In genomic region chr19:56774408-56774962, GRCm38 (mm10) we compare ENCODE assay signal across 11 mouse cellular contexts. TPM values are rescaled to one million over a fixed set of nuclear protein-coding genes. Genes with fewer than 3 reads are reported as not detected.
DNase-seq lines count a peak whose midpoint lies in the region; ATAC-seq and TF ChIP-seq lines count a peak whose summit lies in the region.
"Had no signal": no experiment of that assay in that cellular context is flagged by ENCODE, and none has a peak within 500 bp of the region (broad histone marks: within the 10 kb centered on the region; RNA-seq: fewer than 3 reads in every experiment).

No protein-coding gene starts in this region.

- H3K27me3 ChIP-seq in spleen, adult 2 months (ENCODE audit: control insufficient read depth, insufficient read depth, low read length) = 0 out of 2 replicates have a peak, but pooled peaks cover 4% of the 10 kb centered on the region
- peaks cover 4% of the 10 kb centered on the region; the same call in 1 of the 2 replicates for H3K27me3 ChIP-seq in heart, embryonic 14.5 days (ENCODE audit: control insufficient read depth, insufficient read depth, low read length)

- H3K4me2 ChIP-seq in heart, embryonic 14.5 days (ENCODE audit: low read length) = peak overlapping the region; percentile 33

- ATAC-seq in heart, embryonic 14.5 days (ENCODE audit: insufficient number of reproducible peaks, insufficient read depth, low FRiP score, low read depth) = peak; percentile 72
- ATAC-seq in inflammation-experienced regulatory T-cells, adult 6 months = no peak

- 47% methylated on average over 9 of the region's 9 CpGs for WGBS in spleen, adult 2 months
- WGBS in heart, embryonic 14.5 days = 16% methylated on average over 9 of the region's 9 CpGs

- no peak for TF ChIP-seq POLR2A in spleen, adult 2 months (IDR thresholded peaks at IDR 0.05; ENCODE audit: low read depth, low read length)

- peak; percentile 28 to 52 for DNase-seq in spleen, adult 2 months (ENCODE audit: low read depth in 1 of 2, low spot score in 2 of 2)
- no peak for DNase-seq in spleen, adult 12 weeks (ENCODE audit: low spot score)
- peak; percentile 50 for DNase-seq in lung, postnatal 25 days (ENCODE audit: low spot score)
- no peak for DNase-seq in gastrocnemius, postnatal 14 days
- DNase-seq in right cerebral cortex, postnatal 4 days = no peak
- DNase-seq: cerebellum, postnatal 25 days had no signal

- TF ChIP-seq CTCF in spleen, adult 2 months (IDR thresholded peaks at IDR 0.05; ENCODE audit: extremely low read depth, insufficient read depth, insufficient read length, insufficient replicate concordance) = no peak

- H3K4me1 ChIP-seq in spleen, adult 2 months (ENCODE audit: control insufficient read depth, insufficient read depth, insufficient read length) = peaks cover 39% of the 10 kb centered on the region
- peaks cover 38 to 39% of the 10 kb centered on the region in 2 experiments for H3K4me1 ChIP-seq in heart, embryonic 14.5 days (ENCODE audit: control insufficient read depth in 2 of 2, insufficient read depth in 2 of 2, low read length in 2 of 2)

- H3K9me3 ChIP-seq in heart, embryonic 14.5 days (ENCODE audit: control insufficient read depth, low read length) = no peaks in the 10 kb centered on the region
- H3K9me3 ChIP-seq: hindbrain, embryonic 10.5 days; limb, embryonic 12.5 days had no signal

- intact Hi-C loops in gastrocnemius, postnatal 14 days (cut with DNase I; ENCODE audit: low total_unique reads) = loop anchor here (10.0 kb wide), 1 partner anchor 350 kb away; no protein-coding TSS in a partner anchor

- 0 out of 2 replicates have a peak overlapping the region, but pooled peaks have one; percentile 2 for H3K27ac ChIP-seq in spleen, adult 2 months (ENCODE audit: insufficient read depth, low read length)
- H3K27ac ChIP-seq in heart, embryonic 14.5 days (replicated peaks in 1 of 2; ENCODE audit: control insufficient read depth in 1 of 2, insufficient read depth in 1 of 2, low read depth in 2 of 2, low read length in 2 of 2) = peak overlapping the region; percentile 76 to 89
- H3K27ac ChIP-seq: hindbrain, embryonic 10.5 days; limb, embryonic 12.5 days had no signal

- H3K4me3 ChIP-seq in spleen, adult 2 months (ENCODE audit: extremely low read depth, insufficient read depth, insufficient read length) = no peak overlapping the region
- H3K4me3 ChIP-seq in heart, embryonic 14.5 days (ENCODE audit: control insufficient read depth in 1 of 2, insufficient read depth in 1 of 2, low read depth in 1 of 2, low read length in 2 of 2) = no peak overlapping the region
- H3K4me3 ChIP-seq: hindbrain, embryonic 10.5 days; limb, embryonic 12.5 days; myocyte had no signal

- no peak overlapping the region for H3K9ac ChIP-seq in heart, embryonic 14.5 days (ENCODE audit: low read length)
- H3K9ac ChIP-seq: limb, embryonic 12.5 days had no signal

- H3K36me3 ChIP-seq in spleen, adult 2 months (ENCODE audit: control insufficient read depth, insufficient read depth, low read length) = no peaks in the 10 kb centered on the region
- no peaks in the 10 kb centered on the region for H3K36me3 ChIP-seq in heart, embryonic 14.5 days (ENCODE audit: control insufficient read depth, insufficient read depth, low read length)
- H3K36me3 ChIP-seq: hindbrain, embryonic 10.5 days; limb, embryonic 12.5 days had no signal

RNA-seq across cellular contexts. Expression of gene Ccdc186, which starts 47.5 kb away (rescaled TPM):
- polyA plus RNA-seq in spleen, adult 2 months (2012; rRNA removed) = 1.8 and 2.0 TPM in 2 replicates
- polyA plus RNA-seq in heart, embryonic 14.5 days (2014; fragmentation: Nextera tagmentation; extraction: Ambion mirVana) = 19.2 and 20.4 TPM in 2 replicates
- 10 to 100 TPM in 2 of 3 experiments, 1 to 10 TPM in 1; 8.1 to 12.1 (median 11.4) TPM for polyA plus RNA-seq in inflammation-experienced regulatory T-cells, adult 6 months (2017; shearing (Covaris generic))
- total RNA-seq in gastrocnemius, postnatal 14 days (2021) = 10 to 100 TPM; 21.8 to 22.5 TPM

RNA-seq across cellular contexts. Expression of gene Tdrd1, which starts 51.5 kb away (rescaled TPM):
- not detected in 2 replicates for polyA plus RNA-seq in spleen, adult 2 months (2012; rRNA removed)
- polyA plus RNA-seq in heart, embryonic 14.5 days (2014; fragmentation: Nextera tagmentation; extraction: Ambion mirVana) = 0.47 and 0.93 TPM in 2 replicates
- not detected for polyA plus RNA-seq in inflammation-experienced regulatory T-cells, adult 6 months (2017; shearing (Covaris generic))
- total RNA-seq in gastrocnemius, postnatal 14 days (2021) = not detected
- polyA plus RNA-seq: myocyte had no signal

RNA-seq across cellular contexts. Expression of gene Adrb1, which starts 52.5 kb away (rescaled TPM):
- polyA plus RNA-seq in spleen, adult 2 months (2012; rRNA removed) = 7.7 and 12.6 TPM in 2 replicates
- 6.5 and 8.2 TPM in 2 replicates for polyA plus RNA-seq in heart, embryonic 14.5 days (2014; fragmentation: Nextera tagmentation; extraction: Ambion mirVana)
- polyA plus RNA-seq in inflammation-experienced regulatory T-cells, adult 6 months (2017; shearing (Covaris generic)) = under 1 TPM in 1 of 3 experiments, not detected in 2; 0.20 TPM
- total RNA-seq in gastrocnemius, postnatal 14 days (2021) = under 1 TPM; 0.27 to 0.53 TPM

Comparison
In these comparisons a context has a peak if more than half of its experiments do, and no peak if none do; other contexts are left out.
1. DNase-seq: peak in spleen, adult 2 months (2 of 2) and lung, postnatal 25 days (single experiment); none in spleen, adult 12 weeks (single experiment), gastrocnemius, postnatal 14 days (single experiment) and right cerebral cortex, postnatal 4 days (single experiment).